25 mouse cellular contexts compared by ENCODE assay signal in the genomic region with DNA sequence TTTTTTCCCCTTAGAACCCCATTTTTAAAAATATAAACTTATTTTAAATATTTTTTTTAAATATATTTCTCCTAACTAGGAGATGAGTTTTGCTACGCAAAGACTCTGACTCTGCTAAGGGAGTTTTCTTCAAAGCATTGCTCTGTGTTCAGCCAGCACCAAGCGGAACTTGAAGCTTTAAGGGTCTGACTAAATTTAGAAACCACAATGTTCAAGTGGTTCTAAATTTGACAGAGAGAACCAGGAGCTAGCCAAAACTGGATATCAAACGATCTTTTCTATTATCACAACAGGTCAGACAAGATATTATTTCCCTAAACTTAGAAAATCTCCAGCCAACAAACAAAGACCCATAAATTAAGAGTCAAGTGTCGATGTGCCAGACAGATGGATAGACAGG.
A peak's percentile ranks its signal among the peaks of the same experiment; 100 is the strongest.
DNase-seq lines count a peak whose midpoint lies in the region; ATAC-seq lines count a peak whose summit lies in the region.
"Had no signal": no experiment of that assay in that cellular context is flagged by ENCODE, and none has a peak within 500 bp of the region (broad histone marks: within the 10 kb centered on the region; RNA-seq: fewer than 3 reads in every experiment).

No protein-coding gene starts in this region.

- no peak overlapping the region for H3K9ac ChIP-seq in heart, embryonic 14.5 days (ENCODE audit: low read length)
- H3K9ac ChIP-seq: hindbrain, embryonic 14.5 days; liver, embryonic 15.5 days had no signal

- 30% methylated on average over 4 of the region's 4 CpGs for WGBS in heart, embryonic 14.5 days

- DNase-seq in heart, adult 8-10 months (ENCODE audit: low spot score), result peak; percentile 10
- DNase-seq in heart, postnatal 36 days, result no peak
- no peak for DNase-seq in cerebellum, postnatal 10 days
- DNase-seq in kidney, adult 11 months, result no peak
- no peak for DNase-seq in frontal cortex, postnatal 36 days (ENCODE audit: low spot score in 2 of 2)
- DNase-seq: adrenal gland, adult 8-10 months; cerebellum, adult 18-20 months; cerebellum, postnatal 25 days; gastrocnemius, adult 2 months; kidney, adult 2 months; liver; right cerebral cortex, postnatal 14 days; thymus, postnatal 14 days had no signal

- intact Hi-C loops in heart, postnatal 36 days (cut with DNase I), result no loop called here

- no peaks in the 10 kb centered on the region for H3K36me3 ChIP-seq in heart, embryonic 14.5 days (ENCODE audit: control insufficient read depth, insufficient read depth, low read length)
- H3K36me3 ChIP-seq: forebrain, embryonic 10.5 days; limb, embryonic 10.5 days; liver, embryonic 15.5 days; midbrain, embryonic 10.5 days had no signal

- no peaks in the 10 kb centered on the region for H3K9me3 ChIP-seq in heart, embryonic 14.5 days (ENCODE audit: control insufficient read depth, low read length)
- H3K9me3 ChIP-seq: forebrain, embryonic 10.5 days; limb, embryonic 10.5 days; liver, embryonic 15.5 days; midbrain, embryonic 10.5 days had no signal

- peak overlapping the region; percentile 38 for H3K4me2 ChIP-seq in heart, embryonic 14.5 days (ENCODE audit: low read length)
- H3K4me2 ChIP-seq: hindbrain, embryonic 14.5 days; liver, embryonic 15.5 days had no signal

- no peaks in the 10 kb centered on the region for H3K27me3 ChIP-seq in heart, embryonic 14.5 days (ENCODE audit: control insufficient read depth, insufficient read depth, low read length)
- H3K27me3 ChIP-seq: liver, embryonic 15.5 days had no signal

- H3K4me3 ChIP-seq in heart, embryonic 14.5 days (ENCODE audit: control insufficient read depth in 1 of 2, insufficient read depth in 1 of 2, low read depth in 1 of 2, low read length in 2 of 2), result no peak overlapping the region
- H3K4me3 ChIP-seq: forebrain, embryonic 10.5 days; gastrocnemius, adult 2 months; limb, embryonic 10.5 days; liver, embryonic 15.5 days; midbrain, embryonic 10.5 days had no signal

- ATAC-seq in granulocyte monocyte progenitor cell, adult 5-6 weeks (replicated peaks; ENCODE audit: poor library complexity, severe bottlenecking), result peak; percentile 53; the same call in 1 of the 2 replicates
- ATAC-seq in heart, embryonic 14.5 days (ENCODE audit: insufficient number of reproducible peaks, insufficient read depth, low FRiP score, low read depth), result no peak
- peak; percentile 48 for ATAC-seq in megakaryocyte progenitor cell, adult 5-6 weeks (replicated peaks; ENCODE audit: poor library complexity)
- ATAC-seq: activated CD4-positive, CD25-positive, alpha-beta regulatory T cell, adult 4 months; inflammation-experienced regulatory T-cells, adult 6 months had no signal

- peak overlapping the region in 1 of 2 experiments; percentile 44; a peak in 2 of 4 replicates for H3K27ac ChIP-seq in heart, embryonic 14.5 days (replicated peaks in 1 of 2; ENCODE audit: control insufficient read depth in 1 of 2, insufficient read depth in 1 of 2, low read depth in 2 of 2, low read length in 2 of 2)
- H3K27ac ChIP-seq: forebrain, embryonic 10.5 days; gastrocnemius, adult 2 months; hindbrain, embryonic 14.5 days; kidney, postnatal 0 days; limb, embryonic 10.5 days; liver, embryonic 15.5 days; macrophage; midbrain, embryonic 10.5 days had no signal

- peaks cover 0 to 9% of the 10 kb centered on the region in 2 experiments; a peak in 1 of 4 replicates for H3K4me1 ChIP-seq in heart, embryonic 14.5 days (ENCODE audit: control insufficient read depth in 2 of 2, insufficient read depth in 2 of 2, low read length in 2 of 2)
- H3K4me1 ChIP-seq: forebrain, embryonic 10.5 days; limb, embryonic 10.5 days; liver, embryonic 15.5 days; midbrain, embryonic 10.5 days had no signal
